Mouse (Mus musculus) CD4-positive, CD25-positive, alpha-beta regulatory T cell (primary cell): ENCODE results near the gene Lgmn. TPM values are rescaled to one million over a fixed set of nuclear protein-coding genes. Genes with fewer than 3 reads are reported as not detected.

ENCODE experiments used
- polyA plus RNA-seq: library from polyadenylated mRNA; unstranded; fragments of 100-300 nt; shearing (Covaris generic); gene quantifications from one replicate; pipeline ENCODE4 v1.2.1, GENCODE M21; 2017

The Lgmn gene
- polyA plus RNA-seq: 17.7 TPM

GRCm38 (mm10) chr12:102439632-102440023 lies at the start of gene Lgmn:
Lgmn (minus strand) TSS chr12:102439813.

GRCm38 (mm10) chr12:102468894-102469764 lies 29.5 kb upstream of the Lgmn start, which contains the start of gene Golga5:
Golga5 (plus strand) TSS chr12:102469135.

Other genes starting within 250 kb of the Lgmn start
- 77.0 TPM for gene Rin3, start 156.8 kb downstream of the Lgmn start, polyA plus RNA-seq
- gene Golga5, start 29.3 kb upstream of the Lgmn start, polyA plus RNA-seq: 58.3 TPM
- not detected for gene Chga, start 115.2 kb upstream of the Lgmn start, polyA plus RNA-seq